Mouse (Mus musculus): ENCODE results near the gene Nceh1.

- TF ChIP-seq CTCF (IDR thresholded peaks at IDR 0.05; ENCODE audit: low read depth) (no peak), EP300 (optimal IDR thresholded peaks at IDR 0.05) (no peak)
Measured at GRCm38 (mm10) chr3:27238563-27238962, 55.8 kb downstream of the Nceh1 start.
